8 mouse cellular contexts compared by ENCODE assay signal in the genomic region with DNA sequence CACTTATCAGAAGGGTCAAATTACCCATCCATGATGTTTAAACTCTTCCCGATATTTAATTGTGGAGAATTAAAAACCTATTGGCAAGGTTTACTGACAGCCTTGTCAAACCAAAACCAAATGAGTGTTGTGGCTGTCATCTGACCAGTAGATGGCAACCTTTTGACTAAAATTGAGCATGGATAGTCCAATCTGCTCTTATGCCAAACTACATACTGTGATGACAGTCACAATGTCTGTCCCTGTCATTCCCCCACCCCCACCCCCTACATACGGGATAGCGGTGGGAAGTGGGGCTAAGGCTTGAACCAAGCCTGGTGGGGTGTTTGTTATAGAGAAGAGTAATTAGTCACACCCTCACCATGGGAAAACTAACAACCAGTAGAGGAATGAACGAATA. TPM values are rescaled to one million over a fixed set of nuclear protein-coding genes. Genes with fewer than 3 reads are reported as not detected.
DNase-seq lines count a peak whose midpoint lies in the region; ATAC-seq and TF ChIP-seq lines count a peak whose summit lies in the region.
"Had no signal": no experiment of that assay in that cellular context is flagged by ENCODE, and none has a peak within 500 bp of the region (broad histone marks: within the 10 kb centered on the region; RNA-seq: fewer than 3 reads in every experiment).

No protein-coding gene starts in this region.

- dilution Hi-C loops in CH12.LX (cut with MboI; ENCODE audit: extremely low pct_ligation_motif_present, extremely low pct_unique_long_range_greater_than_20kb, low sequenced_read_pairs): no loop called here

- 43% methylated on average over 4 of the region's 4 CpGs for WGBS in lung, embryonic 16.5 days

- no peaks in the 10 kb centered on the region for H3K9me3 ChIP-seq in CH12.LX (replicated peaks; ENCODE audit: low read length)
- H3K9me3 ChIP-seq in lung, embryonic 16.5 days (ENCODE audit: control insufficient read depth, low read length): no peaks in the 10 kb centered on the region

- H3K27ac ChIP-seq in CH12.LX (ENCODE audit: insufficient read depth, low read depth): no peak overlapping the region
- no peak overlapping the region for H3K27ac ChIP-seq in lung, embryonic 16.5 days (ENCODE audit: low read length)

- TF ChIP-seq EP300 in CH12.LX (IDR thresholded peaks at IDR 0.05; ENCODE audit: low read length): no peak

- peak; percentile 54; the same call in 1 of the 2 replicates for ATAC-seq in lung, embryonic 16.5 days (ENCODE audit: low read depth)

- TF ChIP-seq CTCF in CH12.LX (conservative IDR thresholded peaks at IDR 0.05 in 1 of 2, IDR thresholded peaks at IDR 0.05 in 1 of 2; ENCODE audit: low read depth in 2 of 2, low read length in 2 of 2): peak; percentile 50 to 71; a peak in 3 of 4 replicates

- 0 out of 2 replicates have a peak overlapping the region, but pooled peaks have one; percentile 4 for H3K4me2 ChIP-seq in CH12.LX (ENCODE audit: insufficient read depth, low read depth, poor library complexity, severe bottlenecking)
- no peak overlapping the region for H3K4me2 ChIP-seq in lung, embryonic 16.5 days (ENCODE audit: low read depth, low read length)

- in situ Hi-C loops in CH12.LX (cut with MboI; ENCODE audit: low pct_ligation_motif_present, low pct_unique_long_range_greater_than_20kb, low sequenced_read_pairs): no loop called here

- peak; percentile 4 to 20 for DNase-seq in kidney, adult 8-10 months
- DNase-seq in kidney, adult 11 months: no peak
- peak; percentile 31 for DNase-seq in CH12.LX (ENCODE audit: extremely low read depth)
- DNase-seq in ZHBTc4 (ENCODE audit: low read depth, low spot score): peak; percentile 48
- no peak for DNase-seq in urinary bladder, postnatal 10 days (ENCODE audit: low spot score)
- DNase-seq in frontal cortex, postnatal 25 days (ENCODE audit: low spot score in 2 of 2): no peak

- no peak overlapping the region for H3K4me3 ChIP-seq in CH12.LX (replicated peaks in 1 of 3; ENCODE audit: low read depth in 2 of 3, low read length in 2 of 3, poor library complexity in 1 of 3)
- no peak overlapping the region for H3K4me3 ChIP-seq in lung, embryonic 16.5 days (ENCODE audit: low read length)
- H3K4me3 ChIP-seq: erythroblast, embryonic 14.5 days had no signal

- no peaks in the 10 kb centered on the region for H3K4me1 ChIP-seq in CH12.LX (ENCODE audit: control insufficient read depth in 1 of 2, insufficient read depth in 2 of 2)
- 0 out of 2 replicates have a peak, but pooled peaks cover 2% of the 10 kb centered on the region for H3K4me1 ChIP-seq in lung, embryonic 16.5 days (replicated peaks; ENCODE audit: control insufficient read depth, insufficient read depth, low read length)

- no peaks in the 10 kb centered on the region for H3K36me3 ChIP-seq in CH12.LX (replicated peaks in 1 of 2; ENCODE audit: control insufficient read depth in 1 of 2, insufficient read depth in 1 of 2, low read length in 1 of 2)
- no peaks in the 10 kb centered on the region for H3K36me3 ChIP-seq in lung, embryonic 16.5 days (ENCODE audit: control insufficient read depth, insufficient read depth, low read length)

- peak; percentile 67 for TF ChIP-seq RAD21 in CH12.LX (IDR thresholded peaks at IDR 0.05; ENCODE audit: low read depth, low read length)

- peaks cover 7% of the 10 kb centered on the region for H3K27me3 ChIP-seq in CH12.LX (replicated peaks)
- no peaks in the 10 kb centered on the region for H3K27me3 ChIP-seq in lung, embryonic 16.5 days (ENCODE audit: control insufficient read depth, insufficient read depth, low read depth, low read length)

- no peaks in the 10 kb centered on the region for H3K79me2 ChIP-seq in CH12.LX (replicated peaks; ENCODE audit: control insufficient read depth, extremely low read depth, insufficient read depth, poor library complexity, severe bottlenecking)

- H3K9ac ChIP-seq in CH12.LX (ENCODE audit: insufficient read depth, low read depth): no peak overlapping the region
- H3K9ac ChIP-seq in lung, embryonic 16.5 days (ENCODE audit: low read length): no peak overlapping the region

- TF ChIP-seq POLR2A in CH12.LX (IDR thresholded peaks at IDR 0.05; ENCODE audit: low read depth, low read length): no peak

TF ChIP-seq in CH12.LX, 34 proteins besides CTCF, POLR2A, EP300 and RAD21:
- TF ChIP-seq E2F4 (IDR thresholded peaks at IDR 0.05; ENCODE audit: insufficient replicate concordance, low read depth, low read length) (no peak), SIN3A (IDR thresholded peaks at IDR 0.05; ENCODE audit: low read length) (no peak), ZC3H11A (IDR thresholded peaks at IDR 0.05; ENCODE audit: low read depth, low read length) (no peak), MAX (IDR thresholded peaks at IDR 0.05; ENCODE audit: low read length) (no peak), CHD1 (IDR thresholded peaks at IDR 0.05; ENCODE audit: low read depth, low read length) (no peak), SMC3 (IDR thresholded peaks at IDR 0.05; ENCODE audit: low read depth, low read length) (peak; percentile 62), NELFE (IDR thresholded peaks at IDR 0.05; ENCODE audit: low read depth, low read length) (no peak)

RNA-seq across cellular contexts. Expression of a gene that starts 34.6 kb away (rescaled TPM):
- total RNA-seq in CH12.LX (2012; rRNA removed) (not detected in 2 replicates), CH12.LX (2014; rRNA removed) (not detected in 2 replicates)
- polyA plus RNA-seq in CH12.LX (2012; ENCODE audit: insufficient read length, low read depth): not detected in 2 replicates
- 2.7 and 3.7 TPM in 2 replicates for polyA plus RNA-seq in lung, embryonic 16.5 days (2015; fragmentation: Nextera tagmentation; extraction: Ambion mirVana)
- polyA plus RNA-seq: erythroblast, embryonic 14.5 days had no signal

Comparison
In these comparisons a context has a peak if more than half of its experiments do, and no peak if none do; other contexts are left out.
1. DNase-seq: peak in kidney, adult 8-10 months (2 of 2), CH12.LX (single experiment) and ZHBTc4 (single experiment); none in kidney, adult 11 months (single experiment), urinary bladder, postnatal 10 days (single experiment) and frontal cortex, postnatal 25 days (0 of 2).